Mouse (Mus musculus) embryonic facial prominence, embryonic 14.5 days (tissue): ENCODE data around the gene Prkag2. TPM values are rescaled to one million over a fixed set of nuclear protein-coding genes. Genes with fewer than 3 reads are reported as not detected.

Experiments used
- ATAC-seq: fragments of 200-750 bp; cut with Nextera tagmentation; 2 replicates; pipeline ENCODE4 v1.8.0; 2017; ENCODE audit warnings: low read depth, moderate number of reproducible peaks, moderate TSS enrichment
- DNase-seq: peaks from one replicate; pipeline ENCODE4 v3.0.0-alpha.2; 2015; ENCODE audit warnings: low spot score
- H3K27ac ChIP-seq: fragments of 300-500 bp; sonication (generic); replicated peaks from 2 replicates; pipeline ENCODE4 v1.5.1; 2014; ENCODE audit warnings: low read depth, mild to moderate bottlenecking, low read length, moderate library complexity
- H3K27me3 ChIP-seq: fragments of 300-500 bp; sonication (generic); replicated peaks from 2 replicates; pipeline ENCODE4 v1.6.1; 2014; ENCODE audit warnings: low read length; ENCODE audit not compliant: control insufficient read depth, insufficient read depth
- H3K36me3 ChIP-seq: fragments of 300-500 bp; sonication (generic); 2 replicates; pipeline ENCODE4 v1.6.1; 2014; ENCODE audit warnings: low read length, mixed read lengths; ENCODE audit not compliant: control insufficient read depth, insufficient read depth
- H3K4me1 ChIP-seq: fragments of 300-500 bp; sonication (generic); 2 replicates; pipeline ENCODE4 v1.6.1; 2014; ENCODE audit warnings: antibody characterized with exemption, low read length; ENCODE audit not compliant: control insufficient read depth, insufficient read depth
- H3K4me2 ChIP-seq: fragments of 300-500 bp; sonication (generic); 2 replicates; pipeline ENCODE4 v1.6.1; 2014; ENCODE audit warnings: low read depth, mild to moderate bottlenecking, low read length, moderate library complexity, mixed read lengths
- H3K4me3 ChIP-seq: fragments of 300-500 bp; sonication (generic); 2 replicates; pipeline ENCODE4 v1.5.1; 2014; ENCODE audit warnings: low read depth, mild to moderate bottlenecking, low read length
- H3K9ac ChIP-seq: fragments of 300-500 bp; sonication (generic); 2 replicates; pipeline ENCODE4 v1.6.1; 2014; ENCODE audit warnings: low read depth, mild to moderate bottlenecking, low read length, moderate library complexity, mixed read lengths
- H3K9me3 ChIP-seq: fragments of 300-500 bp; sonication (generic); 2 replicates; pipeline ENCODE4 v1.6.1; 2016; ENCODE audit warnings: low read length; ENCODE audit not compliant: control insufficient read depth
- WGBS: fragments of 180-500 bp; shearing (Covaris S2); extraction: QIAGEN DNeasy Blood & Tissue Kit; methylation state at CpG from one replicate; pipeline ENCODE4 v1.1.7; 2014; 5-methylcytosine and 5-hydroxymethylcytosine counted together
- polyA plus RNA-seq: library from polyadenylated mRNA; unstranded; fragments of >200 nt; fragmentation: Nextera tagmentation; extraction: Ambion mirVana; gene quantifications from 2 replicates; pipeline ENCODE4 v1.2.1, GENCODE M21; 2014

Prkag2 gene
- polyA plus RNA-seq = 24.4 and 28.2 TPM in 2 replicates

GRCm38 (mm10) chr5:25100516-25101125 lies at the start of gene Prkag2:
Prkag2 (minus strand) TSS chr5:25100642.
- Histone ChIP-seq H3K27me3 (peaks cover 37% of the 10 kb centered on the region), H3K4me3 (peak within 1 kb of the TSS; percentile 61), H3K27ac (no peak within 1 kb of the TSS), H3K4me1 (0 out of 2 replicates have a peak, but pooled peaks cover 4% of the 10 kb centered on the region), H3K9ac (peak within 1 kb of the TSS; percentile 64), H3K4me2 (peak within 1 kb of the TSS; percentile 100), H3K36me3 (no peaks in the 10 kb centered on the region), H3K9me3 (no peaks in the 10 kb centered on the region)
- DNase-seq (peak; percentile 39), ATAC-seq (peak; percentile 64)
- 0% methylated on average over 9 of the region's 50 CpGs for WGBS

GRCm38 (mm10) chr5:25149331-25149965 lies 49.0 kb upstream of the Prkag2 start:
- no peak overlapping the region for H3K27ac ChIP-seq
- no peaks in the 10 kb centered on the region for H3K9me3 ChIP-seq
- no peaks in the 10 kb centered on the region for H3K27me3 ChIP-seq
- no peak overlapping the region for H3K4me3 ChIP-seq
- H3K36me3 ChIP-seq = no peaks in the 10 kb centered on the region
- 70% methylated on average over 2 of the region's 2 CpGs for WGBS
- no peak overlapping the region for H3K9ac ChIP-seq
- DNase-seq (no peak), ATAC-seq (no peak)
- no peak overlapping the region for H3K4me2 ChIP-seq
- H3K4me1 ChIP-seq = no peaks in the 10 kb centered on the region

GRCm38 (mm10) chr5:25146705-25147104 lies 46.3 kb upstream of the Prkag2 start:
- H3K4me2 ChIP-seq = no peak overlapping the region
- H3K4me3 ChIP-seq = no peak overlapping the region
- no peaks in the 10 kb centered on the region for H3K27me3 ChIP-seq
- no peaks in the 10 kb centered on the region for H3K36me3 ChIP-seq
- WGBS = 78% methylated on average over 7 of the region's 7 CpGs
- no peak for ATAC-seq
- H3K4me1 ChIP-seq = no peaks in the 10 kb centered on the region
- no peaks in the 10 kb centered on the region for H3K9me3 ChIP-seq
- no peak for DNase-seq
- no peak overlapping the region for H3K27ac ChIP-seq
- no peak overlapping the region for H3K9ac ChIP-seq

GRCm38 (mm10) chr5:25127865-25128264 lies 27.4 kb upstream of the Prkag2 start:
- no peak overlapping the region for H3K9ac ChIP-seq
- no peak overlapping the region for H3K4me3 ChIP-seq
- DNase-seq (no peak), ATAC-seq (no peak)
- no peak overlapping the region for H3K4me2 ChIP-seq
- no peaks in the 10 kb centered on the region for H3K9me3 ChIP-seq
- WGBS = 86% methylated on average over 4 of the region's 4 CpGs
- no peaks in the 10 kb centered on the region for H3K27me3 ChIP-seq
- no peaks in the 10 kb centered on the region for H3K36me3 ChIP-seq
- H3K4me1 ChIP-seq = no peaks in the 10 kb centered on the region
- no peak overlapping the region for H3K27ac ChIP-seq

GRCm38 (mm10) chr5:25125884-25126560 lies 25.6 kb upstream of the Prkag2 start:
- Histone ChIP-seq H3K4me3 (no peak overlapping the region), H3K9ac (no peak overlapping the region), H3K4me1 (no peaks in the 10 kb centered on the region), H3K27ac (no peak overlapping the region), H3K27me3 (no peaks in the 10 kb centered on the region), H3K9me3 (no peaks in the 10 kb centered on the region), H3K4me2 (no peak overlapping the region), H3K36me3 (no peaks in the 10 kb centered on the region)
- DNase-seq (no peak), ATAC-seq (no peak)
- WGBS = 75% methylated on average over 3 of the region's 3 CpGs

GRCm38 (mm10) chr5:25122534-25122933 lies 22.1 kb upstream of the Prkag2 start:
- H3K27ac ChIP-seq = no peak overlapping the region
- no peak overlapping the region for H3K4me3 ChIP-seq
- H3K4me1 ChIP-seq = no peaks in the 10 kb centered on the region
- no peak overlapping the region for H3K4me2 ChIP-seq
- no peaks in the 10 kb centered on the region for H3K27me3 ChIP-seq
- no peak for ATAC-seq
- H3K9ac ChIP-seq = no peak overlapping the region
- 93% methylated on average over 1 of the region's 1 CpGs for WGBS
- H3K36me3 ChIP-seq = no peaks in the 10 kb centered on the region
- no peaks in the 10 kb centered on the region for H3K9me3 ChIP-seq
- DNase-seq = no peak

- Histone ChIP-seq H3K4me2 (no peak overlapping the region), H3K4me1 (no peaks in the 10 kb centered on the region), H3K27ac (no peak overlapping the region), H3K36me3 (no peaks in the 10 kb centered on the region), H3K4me3 (no peak overlapping the region), H3K9me3 (no peaks in the 10 kb centered on the region), H3K27me3 (no peaks in the 10 kb centered on the region), H3K9ac (no peak overlapping the region)
- DNase-seq (no peak), ATAC-seq (no peak)
- 83% methylated on average over 5 of the region's 5 CpGs for WGBS
Measured at GRCm38 (mm10) chr5:25119148-25119547, 18.7 kb upstream of the Prkag2 start.

- Histone ChIP-seq H3K27me3 (no peaks in the 10 kb centered on the region), H3K9ac (no peak overlapping the region), H3K36me3 (no peaks in the 10 kb centered on the region), H3K27ac (no peak overlapping the region), H3K4me2 (no peak overlapping the region), H3K9me3 (no peaks in the 10 kb centered on the region), H3K4me3 (no peak overlapping the region), H3K4me1 (no peaks in the 10 kb centered on the region)
- 76% methylated on average over 5 of the region's 5 CpGs for WGBS
- no peak for DNase-seq
- ATAC-seq = no peak
Measured at GRCm38 (mm10) chr5:25115997-25116396, 15.6 kb upstream of the Prkag2 start.
